Mouse (Mus musculus): ENCODE data around the gene Olfr1417. TPM values are rescaled to one million over a fixed set of nuclear protein-coding genes. Genes with fewer than 3 reads are reported as not detected.

Olfr1417 gene
- polyA plus RNA-seq, 1 experiment, result 0.05 TPM

DNA sequence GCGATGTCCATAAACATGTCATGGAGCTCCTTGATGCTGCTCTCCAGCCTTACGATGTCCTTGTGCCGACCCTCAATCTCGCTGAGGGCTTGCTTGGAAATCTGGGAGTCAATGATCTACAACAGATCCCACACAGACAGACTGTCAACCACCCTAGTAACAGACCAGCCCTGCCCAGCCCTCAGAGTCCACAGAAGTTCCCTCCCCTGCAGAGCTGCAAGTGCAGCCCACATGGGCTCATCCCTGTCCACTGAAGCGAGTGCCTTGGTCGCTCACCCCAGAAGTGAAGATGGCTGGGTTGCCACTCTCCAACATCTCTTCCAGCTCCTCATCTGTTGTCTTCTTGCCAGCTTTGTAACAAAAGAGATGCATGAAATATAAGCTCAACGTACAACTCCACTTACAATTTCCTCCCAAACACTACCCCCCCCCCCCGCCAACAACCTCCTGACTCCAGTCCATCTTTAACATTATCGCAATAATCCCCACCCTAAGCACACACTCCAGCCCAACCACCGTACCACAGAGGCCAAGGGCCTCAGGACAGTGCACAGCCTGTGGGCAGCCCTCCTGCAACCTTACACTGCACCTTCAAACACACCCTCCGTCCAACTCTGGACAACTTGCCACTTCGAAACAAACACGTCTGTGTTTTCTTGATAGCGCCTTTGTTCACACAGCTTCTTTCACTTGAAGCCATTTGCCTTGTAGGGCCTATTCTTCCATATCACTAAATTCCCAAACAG is 53.4 kb downstream of the Olfr1417 start:
- TF ChIP-seq CTCF (IDR thresholded peaks at IDR 0.05; ENCODE audit: borderline replicate concordance, extremely low read depth, insufficient read depth, insufficient read length), result no peak
- no peak for TF ChIP-seq POLR2A (IDR thresholded peaks at IDR 0.05; ENCODE audit: borderline replicate concordance, extremely low read depth, insufficient read depth, insufficient read length, poor library complexity, severe bottlenecking)
- no peak for DNase-seq (ENCODE audit: low read depth)

DNA sequence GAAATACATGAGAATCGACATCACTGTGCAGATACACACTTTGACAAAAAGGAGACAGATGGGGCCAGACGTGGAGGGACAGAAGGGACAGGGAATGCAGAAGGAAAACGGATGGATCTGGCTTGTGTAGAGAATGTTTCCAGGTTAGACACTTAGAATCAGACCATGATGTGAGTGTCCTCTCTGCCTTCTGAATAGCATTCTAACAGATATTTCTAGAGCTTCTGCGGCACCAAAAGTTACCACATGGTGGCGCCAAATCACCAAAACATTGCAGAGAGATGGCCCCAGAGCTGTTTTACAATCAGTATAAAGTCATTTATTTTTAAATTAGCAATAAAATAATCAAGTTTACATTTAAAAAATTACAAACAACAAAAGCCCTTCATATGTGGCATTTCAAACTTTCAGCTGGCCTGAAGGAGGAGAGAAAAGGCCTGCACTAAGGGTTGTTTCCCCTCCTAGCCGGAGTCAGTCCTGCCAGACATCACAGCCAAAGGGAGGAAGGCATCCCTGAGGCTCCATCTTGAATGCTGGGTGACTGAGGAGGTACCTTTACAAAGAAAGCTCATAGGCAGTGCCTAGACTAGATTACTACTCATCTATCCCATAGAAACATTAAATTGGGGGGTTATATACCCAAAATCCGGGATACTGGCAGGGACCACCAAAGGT is 61.7 kb downstream of the Olfr1417 start:
- no peak for TF ChIP-seq POLR2A (IDR thresholded peaks at IDR 0.05; ENCODE audit: borderline replicate concordance, extremely low read depth, insufficient read depth, insufficient read length, poor library complexity, severe bottlenecking)
- TF ChIP-seq CTCF (IDR thresholded peaks at IDR 0.05; ENCODE audit: borderline replicate concordance, extremely low read depth, insufficient read depth, insufficient read length), result peak; percentile 62; the same call in 1 of the 2 replicates
- DNase-seq (ENCODE audit: low read depth), result peak; percentile 56

Other genes starting within 250 kb of the Olfr1417 start
- gene Ms4a6d, start 234.4 kb downstream of the Olfr1417 start, polyA plus RNA-seq (2012; rRNA removed), result 1.7 TPM in 2 replicates
- 0.11 and 0.14 TPM in 2 replicates for gene Ms4a2, start 215.5 kb downstream of the Olfr1417 start, polyA plus RNA-seq (2012; rRNA removed)
- gene Ms4a3, start 198.4 kb downstream of the Olfr1417 start, polyA plus RNA-seq (2012; rRNA removed), result not detected in 2 replicates
- not detected in 2 replicates for gene Oosp2, start 178.7 kb downstream of the Olfr1417 start, polyA plus RNA-seq (2012; rRNA removed)
- gene Oosp1, start 148.1 kb downstream of the Olfr1417 start, polyA plus RNA-seq (2012; rRNA removed), result not detected in 2 replicates
- not detected in 2 replicates for gene Oosp3, start 142.2 kb downstream of the Olfr1417 start, polyA plus RNA-seq (2012; rRNA removed)
- not detected in 2 replicates for gene Gif, start 91.7 kb downstream of the Olfr1417 start, polyA plus RNA-seq (2012; rRNA removed)
- gene Mrpl16, start 68.8 kb downstream of the Olfr1417 start, polyA plus RNA-seq (2012; rRNA removed), result 28.6 and 31.2 TPM in 2 replicates
- gene Stx3, start 19.8 kb downstream of the Olfr1417 start, polyA plus RNA-seq (2012; rRNA removed), result 29.7 and 35.7 TPM in 2 replicates
- gene Olfr1418, start 21.8 kb upstream of the Olfr1417 start, polyA plus RNA-seq (2012; rRNA removed), result not detected in 2 replicates
- 0.05 TPM in 2 replicates for gene Olfr1419, start 35.9 kb upstream of the Olfr1417 start, polyA plus RNA-seq (2012; rRNA removed)
- gene Olfr1420, start 47.3 kb upstream of the Olfr1417 start, polyA plus RNA-seq (2012; rRNA removed), result not detected in 2 replicates
- gene Patl1, start 73.2 kb upstream of the Olfr1417 start, polyA plus RNA-seq (2012; rRNA removed), result 38.0 and 38.6 TPM in 2 replicates
- gene Osbp, start 126.7 kb upstream of the Olfr1417 start, polyA plus RNA-seq (2012; rRNA removed), result 31.1 and 35.8 TPM in 2 replicates
- gene Olfr1423, start 202.1 kb upstream of the Olfr1417 start, polyA plus RNA-seq (2012; rRNA removed), result not detected in 2 replicates
- gene Olfr1424, start 223.5 kb upstream of the Olfr1417 start, polyA plus RNA-seq (2012; rRNA removed), result not detected in 2 replicates
- not detected in 2 replicates for gene Olfr1425, start 238.5 kb upstream of the Olfr1417 start, polyA plus RNA-seq (2012; rRNA removed)

Data from brain, embryonic 14.5 days (tissue).